Comparison of ENCODE assay signal across 7 mouse cellular contexts in genomic region chr16:4586531-4587123, GRCm38 (mm10). TPM values are rescaled to one million over a fixed set of nuclear protein-coding genes. Genes with fewer than 3 reads are reported as not detected.
DNase-seq lines count a peak whose midpoint lies in the region; ATAC-seq lines count a peak whose summit lies in the region.

No protein-coding gene starts in this region.

- H3K4me2 ChIP-seq in embryonic facial prominence, embryonic 11.5 days (ENCODE audit: low read depth, low read length): peak overlapping the region; percentile 36
- H3K4me2 ChIP-seq in midbrain, embryonic 13.5 days (replicated peaks): peak overlapping the region; percentile 62

- peak; percentile 98 for ATAC-seq in embryonic facial prominence, embryonic 11.5 days (replicated peaks; ENCODE audit: insufficient number of reproducible peaks, low FRiP score, low TSS enrichment, low read depth)
- peak; percentile 95 for ATAC-seq in granulocyte monocyte progenitor cell, adult 5-6 weeks (replicated peaks; ENCODE audit: poor library complexity, severe bottlenecking)
- ATAC-seq in midbrain, embryonic 13.5 days: peak; percentile 98

- WGBS in embryonic facial prominence, embryonic 11.5 days: under 1% methylated on average over 41 of the region's 43 CpGs
- under 1% methylated on average over 43 of the region's 43 CpGs for WGBS in limb, embryonic 10.5 days
- under 1% methylated on average over 43 of the region's 43 CpGs for WGBS in midbrain, embryonic 13.5 days

- H3K27ac ChIP-seq in embryonic facial prominence, embryonic 11.5 days (replicated peaks; ENCODE audit: low read depth, low read length): peak overlapping the region; percentile 5
- H3K27ac ChIP-seq in limb, embryonic 10.5 days: peak overlapping the region; percentile 93
- peak overlapping the region; percentile 82 for H3K27ac ChIP-seq in midbrain, embryonic 13.5 days

- H3K4me1 ChIP-seq in embryonic facial prominence, embryonic 11.5 days (ENCODE audit: control insufficient read depth, insufficient read depth, low read length): peaks cover 3% of the 10 kb centered on the region
- peaks cover 25% of the 10 kb centered on the region for H3K4me1 ChIP-seq in limb, embryonic 10.5 days
- H3K4me1 ChIP-seq in midbrain, embryonic 13.5 days (replicated peaks): peaks cover 19% of the 10 kb centered on the region

- H3K36me3 ChIP-seq in embryonic facial prominence, embryonic 11.5 days (replicated peaks; ENCODE audit: control insufficient read depth, insufficient read depth, low read depth, low read length): peaks cover 2% of the 10 kb centered on the region; the same call in 1 of the 2 replicates
- peaks cover 17% of the 10 kb centered on the region for H3K36me3 ChIP-seq in limb, embryonic 10.5 days
- peaks cover 7% of the 10 kb centered on the region for H3K36me3 ChIP-seq in midbrain, embryonic 13.5 days

- H3K9ac ChIP-seq in embryonic facial prominence, embryonic 11.5 days (replicated peaks; ENCODE audit: low read length): peak overlapping the region; percentile 44
- H3K9ac ChIP-seq in midbrain, embryonic 13.5 days (replicated peaks): peak overlapping the region; percentile 53

- no peaks in the 10 kb centered on the region for H3K27me3 ChIP-seq in embryonic facial prominence, embryonic 11.5 days (ENCODE audit: control insufficient read depth, insufficient read depth, low read length)
- no peaks in the 10 kb centered on the region for H3K27me3 ChIP-seq in limb, embryonic 10.5 days (ENCODE audit: low read depth, poor library complexity, severe bottlenecking)
- H3K27me3 ChIP-seq in midbrain, embryonic 13.5 days: no peaks in the 10 kb centered on the region

- peak; percentile 99 for DNase-seq in adrenal gland, postnatal 14 days
- DNase-seq in embryonic facial prominence, embryonic 11.5 days (ENCODE audit: low spot score): peak; percentile 99
- peak; percentile 99 for DNase-seq in kidney, adult 11 months
- peak; percentile 97 for DNase-seq in limb, embryonic 10.5 days (ENCODE audit: low spot score)
- DNase-seq in spleen, adult 12 weeks (ENCODE audit: low spot score): peak; percentile 87

- H3K4me3 ChIP-seq in embryonic facial prominence, embryonic 11.5 days (ENCODE audit: low read depth, low read length): peak overlapping the region; percentile 27
- H3K4me3 ChIP-seq in limb, embryonic 10.5 days: peak overlapping the region; percentile 51
- H3K4me3 ChIP-seq in midbrain, embryonic 13.5 days (replicated peaks): peak overlapping the region; percentile 50

- no peaks in the 10 kb centered on the region for H3K9me3 ChIP-seq in embryonic facial prominence, embryonic 11.5 days (replicated peaks; ENCODE audit: control insufficient read depth, low read length)
- H3K9me3 ChIP-seq in limb, embryonic 10.5 days (replicated peaks): no peaks in the 10 kb centered on the region
- no peaks in the 10 kb centered on the region for H3K9me3 ChIP-seq in midbrain, embryonic 13.5 days

RNA-seq across cellular contexts. Expression of gene Glis2, which starts 7.9 kb away (rescaled TPM):
- 23.7 and 25.1 TPM in 2 replicates for total RNA-seq in adrenal gland, postnatal 14 days (2021)
- polyA plus RNA-seq in embryonic facial prominence, embryonic 11.5 days (2014; fragmentation: Nextera tagmentation; extraction: Ambion mirVana): 19.9 and 21.2 TPM in 2 replicates
- total RNA-seq in granulocyte monocyte progenitor cell, adult 5-6 weeks (2014; fragmentation: Nextera tagmentation): 2.1 and 2.8 TPM in 2 replicates
- 0.39 TPM in 1 of 2 replicates, not detected in the other for total RNA-seq in granulocyte monocyte progenitor cell, adult 5-6 weeks (2017)
- 27.0 and 30.7 TPM in 2 replicates for polyA plus RNA-seq in limb, embryonic 10.5 days (2016; fragmentation: Nextera tagmentation; extraction: Ambion mirVana)
- 20.0 and 26.3 TPM in 2 replicates for polyA plus RNA-seq in midbrain, embryonic 13.5 days (2015; fragmentation: Nextera tagmentation; extraction: Ambion mirVana)

RNA-seq across cellular contexts. Expression of gene Tfap4, which starts 27.0 kb away (rescaled TPM):
- 5.7 and 9.2 TPM in 2 replicates for total RNA-seq in adrenal gland, postnatal 14 days (2021)
- 27.2 and 28.6 TPM in 2 replicates for polyA plus RNA-seq in embryonic facial prominence, embryonic 11.5 days (2014; fragmentation: Nextera tagmentation; extraction: Ambion mirVana)
- total RNA-seq in granulocyte monocyte progenitor cell, adult 5-6 weeks (2014; fragmentation: Nextera tagmentation): 34.8 and 46.6 TPM in 2 replicates
- total RNA-seq in granulocyte monocyte progenitor cell, adult 5-6 weeks (2017): 36.4 and 47.6 TPM in 2 replicates
- polyA plus RNA-seq in limb, embryonic 10.5 days (2016; fragmentation: Nextera tagmentation; extraction: Ambion mirVana): 41.4 and 48.5 TPM in 2 replicates
- polyA plus RNA-seq in midbrain, embryonic 13.5 days (2015; fragmentation: Nextera tagmentation; extraction: Ambion mirVana): 10.5 and 11.2 TPM in 2 replicates

RNA-seq across cellular contexts. Expression of gene Pam16, which starts 38.2 kb away (rescaled TPM):
- total RNA-seq in adrenal gland, postnatal 14 days (2021): 108 and 140 TPM in 2 replicates
- 103 and 105 TPM in 2 replicates for polyA plus RNA-seq in embryonic facial prominence, embryonic 11.5 days (2014; fragmentation: Nextera tagmentation; extraction: Ambion mirVana)
- 42.3 and 113 TPM in 2 replicates for total RNA-seq in granulocyte monocyte progenitor cell, adult 5-6 weeks (2014; fragmentation: Nextera tagmentation)
- total RNA-seq in granulocyte monocyte progenitor cell, adult 5-6 weeks (2017): 45.2 and 50.0 TPM in 2 replicates
- polyA plus RNA-seq in limb, embryonic 10.5 days (2016; fragmentation: Nextera tagmentation; extraction: Ambion mirVana): 108 and 113 TPM in 2 replicates
- 153 and 155 TPM in 2 replicates for polyA plus RNA-seq in midbrain, embryonic 13.5 days (2015; fragmentation: Nextera tagmentation; extraction: Ambion mirVana)

RNA-seq across cellular contexts. Expression of gene Srl, which starts 45.0 kb away (rescaled TPM):
- 11.5 and 16.2 TPM in 2 replicates for total RNA-seq in adrenal gland, postnatal 14 days (2021)
- 26.6 and 32.7 TPM in 2 replicates for polyA plus RNA-seq in embryonic facial prominence, embryonic 11.5 days (2014; fragmentation: Nextera tagmentation; extraction: Ambion mirVana)
- total RNA-seq in granulocyte monocyte progenitor cell, adult 5-6 weeks (2014; fragmentation: Nextera tagmentation): 16.1 and 16.3 TPM in 2 replicates
- 8.2 and 29.9 TPM in 2 replicates for total RNA-seq in granulocyte monocyte progenitor cell, adult 5-6 weeks (2017)
- polyA plus RNA-seq in limb, embryonic 10.5 days (2016; fragmentation: Nextera tagmentation; extraction: Ambion mirVana): 29.4 and 34.3 TPM in 2 replicates
- 20.5 and 21.6 TPM in 2 replicates for polyA plus RNA-seq in midbrain, embryonic 13.5 days (2015; fragmentation: Nextera tagmentation; extraction: Ambion mirVana)

RNA-seq across cellular contexts. Expression of gene Vasn, which starts 53.1 kb away (rescaled TPM):
- total RNA-seq in adrenal gland, postnatal 14 days (2021): 11.4 and 14.9 TPM in 2 replicates
- polyA plus RNA-seq in embryonic facial prominence, embryonic 11.5 days (2014; fragmentation: Nextera tagmentation; extraction: Ambion mirVana): 10.9 and 14.1 TPM in 2 replicates
- not detected in 2 replicates for total RNA-seq in granulocyte monocyte progenitor cell, adult 5-6 weeks (2014; fragmentation: Nextera tagmentation)
- total RNA-seq in granulocyte monocyte progenitor cell, adult 5-6 weeks (2017): 0.67 TPM in 1 of 2 replicates, not detected in the other
- 22.5 and 28.3 TPM in 2 replicates for polyA plus RNA-seq in limb, embryonic 10.5 days (2016; fragmentation: Nextera tagmentation; extraction: Ambion mirVana)
- 3.2 and 4.6 TPM in 2 replicates for polyA plus RNA-seq in midbrain, embryonic 13.5 days (2015; fragmentation: Nextera tagmentation; extraction: Ambion mirVana)

Comparison
In these comparisons a context has a peak if more than half of its experiments do, and no peak if none do; other contexts are left out.
1. Peak in every context shown above with its lines: DNase-seq, ATAC-seq, H3K4me3 ChIP-seq and H3K27ac ChIP-seq.
2. H3K27ac ChIP-seq: peak in every context shown above with its lines; median percentile 93 in limb, embryonic 10.5 days; 82 in midbrain, embryonic 13.5 days; 5 in embryonic facial prominence, embryonic 11.5 days.